Mouse (Mus musculus) left cerebral cortex, adult 8-10 months (tissue): ENCODE data around the gene Gm26965. TPM values are rescaled to one million over a fixed set of nuclear protein-coding genes. Genes with fewer than 3 reads are reported as not detected.

Experiments
- total RNA-seq, 4 experiments: library from RNA; stranded (reverse); gene quantifications; 2 replicates each; pipeline ENCODE4 v1.2.4; 2022

Gene Gm26965
- total RNA-seq, 4 experiments from 2014 or later, result 0.83 to 1.3 TPM; not detected in 2

Other genes starting within 250 kb of the Gm26965 start
- gene Zfp458, start 247.7 kb downstream of the Gm26965 start, total RNA-seq, result 10 to 100 TPM; 20.2 to 26.6 (median 22.9) TPM
- gene Zfp457, start 219.7 kb downstream of the Gm26965 start, total RNA-seq, result 1 to 10 TPM; 4.5 to 7.8 (median 6.2) TPM
- 1 to 10 TPM; 3.5 to 4.4 (median 3.9) TPM for gene Zfp595, start 193.6 kb downstream of the Gm26965 start, total RNA-seq
- 1 to 10 TPM in 3 of 4 experiments, not detected in 1; 1.6 to 2.3 (median 1.8) TPM for gene Gm28044, start 165.6 kb downstream of the Gm26965 start, total RNA-seq
- 1 to 10 TPM in 3 of 4 experiments, under 1 TPM in 1; 0.98 to 1.5 (median 1.2) TPM for gene Zfp953, start 165.5 kb downstream of the Gm26965 start, total RNA-seq
- gene Gm28041, start 150.4 kb downstream of the Gm26965 start, total RNA-seq, result under 1 TPM in 1 of 4 experiments, not detected in 3; 0.70 TPM
- gene Zfp456, start 150.3 kb downstream of the Gm26965 start, total RNA-seq, result 1 to 10 TPM in 2 of 4 experiments, under 1 TPM in 2; 0.77 to 1.2 (median 0.92) TPM
- 1 to 10 TPM; 1.8 to 4.4 (median 3.7) TPM for gene Zfp429, start 126.3 kb downstream of the Gm26965 start, total RNA-seq
- 1 to 10 TPM; 2.5 to 8.2 (median 4.0) TPM for gene Zfp459, start 104.7 kb downstream of the Gm26965 start, total RNA-seq
- 10 to 100 TPM; 11.8 to 15.0 (median 14.3) TPM for gene Zfp874a, start 74.5 kb downstream of the Gm26965 start, total RNA-seq
- gene Zfp874b, start 41.9 kb downstream of the Gm26965 start, total RNA-seq, result 10 to 100 TPM; 15.7 to 20.1 (median 17.9) TPM
- 10 to 100 TPM in 1 of 4 experiments, 1 to 10 TPM in 3; 6.6 to 11.3 (median 8.4) TPM for gene Zfp58, start 25.6 kb downstream of the Gm26965 start, total RNA-seq
- gene Zfp87, start within 50 bp of the Gm26965 start, total RNA-seq, result 10 to 100 TPM; 21.2 to 24.7 (median 21.6) TPM
- 10 to 100 TPM in 2 of 4 experiments, 1 to 10 TPM in 2; 9.5 to 12.2 (median 10.8) TPM for gene Zfp748, start 27.7 kb upstream of the Gm26965 start, total RNA-seq
- gene Zfp729b, start 83.6 kb upstream of the Gm26965 start, total RNA-seq, result 10 to 100 TPM in 1 of 4 experiments, 1 to 10 TPM in 3; 8.1 to 10.6 (median 8.9) TPM
- gene Gm49345, start 111.6 kb upstream of the Gm26965 start, total RNA-seq, result 1 to 10 TPM in 2 of 4 experiments, under 1 TPM in 2; 0.89 to 3.2 (median 1.7) TPM
- gene Zfp729a, start 111.6 kb upstream of the Gm26965 start, total RNA-seq, result 10 to 100 TPM in 3 of 4 experiments, 1 to 10 TPM in 1; 7.8 to 13.7 (median 10.4) TPM
- gene Zfp738, start 160.9 kb upstream of the Gm26965 start, total RNA-seq, result 10 to 100 TPM; 21.5 to 29.8 (median 22.6) TPM
- 10 to 100 TPM; 13.1 to 14.0 (median 13.6) TPM for gene Zfp65, start 203.0 kb upstream of the Gm26965 start, total RNA-seq
- 10 to 100 TPM in 1 of 4 experiments, 1 to 10 TPM in 3; 6.6 to 10.2 (median 6.6) TPM for gene Zfp85, start 229.1 kb upstream of the Gm26965 start, total RNA-seq